Mouse (Mus musculus): ENCODE data around the gene Gpr139. TPM values are rescaled to one million over a fixed set of nuclear protein-coding genes. Genes with fewer than 3 reads are reported as not detected.

Gene Gpr139
- total RNA-seq (2014; fragmentation: Nextera tagmentation) (not detected in 2 replicates), total RNA-seq (2017) (not detected in 2 replicates)

- 0 out of 2 replicates have a peak, but pooled peaks have one; percentile 12 for ATAC-seq (replicated peaks; ENCODE audit: poor library complexity, severe bottlenecking)
These were observed at the start of gene Gpr139 for GRCm38 (mm10) chr7:119184341-119185143. TSS of gene Gpr139 (minus strand) at chr7:119184603.

GRCm38 (mm10) chr7:119230971-119231370 lies 46.6 kb upstream of the Gpr139 start:
- ATAC-seq (replicated peaks; ENCODE audit: poor library complexity, severe bottlenecking), result no peak

- ATAC-seq (replicated peaks; ENCODE audit: poor library complexity, severe bottlenecking), result no peak
These were observed 38.3 kb upstream of the Gpr139 start for GRCm38 (mm10) chr7:119222706-119223105.

GRCm38 (mm10) chr7:119219121-119219520 lies 34.7 kb upstream of the Gpr139 start:
- ATAC-seq (replicated peaks; ENCODE audit: poor library complexity, severe bottlenecking), result no peak

- no peak for ATAC-seq (replicated peaks; ENCODE audit: poor library complexity, severe bottlenecking)
These were observed 22.8 kb upstream of the Gpr139 start for GRCm38 (mm10) chr7:119207251-119207650.

- ATAC-seq (replicated peaks; ENCODE audit: poor library complexity, severe bottlenecking), result no peak
These were observed 2.0 kb upstream of the Gpr139 start for GRCm38 (mm10) chr7:119186374-119186773.

- no peak for ATAC-seq (replicated peaks; ENCODE audit: poor library complexity, severe bottlenecking)
These were observed 958 bp upstream of the Gpr139 start for GRCm38 (mm10) chr7:119185181-119185940.

GRCm38 (mm10) chr7:119181053-119181452 lies 3.4 kb downstream of the Gpr139 start:
- ATAC-seq (replicated peaks; ENCODE audit: poor library complexity, severe bottlenecking), result no peak

GRCm38 (mm10) chr7:119160015-119160414 lies 24.4 kb downstream of the Gpr139 start:
- ATAC-seq (replicated peaks; ENCODE audit: poor library complexity, severe bottlenecking), result no peak

- no peak for ATAC-seq (replicated peaks; ENCODE audit: poor library complexity, severe bottlenecking)
These were observed 72.6 kb downstream of the Gpr139 start for GRCm38 (mm10) chr7:119111771-119112170.

- ATAC-seq (replicated peaks; ENCODE audit: poor library complexity, severe bottlenecking), result no peak
These were observed 78.5 kb downstream of the Gpr139 start for GRCm38 (mm10) chr7:119105878-119106277.

GRCm38 (mm10) chr7:119096583-119096982 lies 87.8 kb downstream of the Gpr139 start:
- ATAC-seq (replicated peaks; ENCODE audit: poor library complexity, severe bottlenecking), result no peak

Other genes with a start within 250 kb of the Gpr139 start
- gene Gprc5b, start 189.4 kb downstream of the Gpr139 start, total RNA-seq (2014; fragmentation: Nextera tagmentation), result 0.15 TPM in 1 of 2 replicates, not detected in the other
- not detected in 2 replicates for gene Gprc5b, start 189.4 kb downstream of the Gpr139 start, total RNA-seq (2017)